Mouse (Mus musculus): ENCODE data around the gene Kat5.

DNA sequence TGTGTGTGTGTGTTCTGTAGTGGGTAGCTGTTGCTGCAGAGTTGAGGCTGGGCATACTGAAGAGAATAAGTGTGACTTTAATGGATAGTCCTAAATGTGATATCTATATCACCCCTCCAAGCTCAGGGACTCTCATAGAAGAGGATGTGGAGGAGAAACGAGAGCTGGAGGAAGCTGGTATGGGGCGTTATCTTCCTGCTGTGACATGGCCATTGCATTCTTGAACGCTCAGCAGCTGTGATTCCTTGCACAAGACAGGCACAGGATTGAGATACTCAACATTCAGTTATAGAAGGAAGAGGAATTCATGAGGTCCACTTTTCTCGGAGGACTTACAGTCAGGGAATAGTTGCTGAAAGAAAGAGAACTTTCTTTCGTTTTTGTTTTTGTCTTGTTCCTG is 11.8 kb upstream of the Kat5 start:
- no peak for TF ChIP-seq CTCF (IDR thresholded peaks at IDR 0.05; ENCODE audit: control insufficient read depth, insufficient read depth, low read length)
- no peak for TF ChIP-seq POLR2A (IDR thresholded peaks at IDR 0.05; ENCODE audit: borderline replicate concordance, control insufficient read depth, low read depth, low read length)
